Mouse (Mus musculus) neural tube, embryonic 11.5 days (tissue): Measurements from ENCODE around the gene Olfr172. TPM values are rescaled to one million over a fixed set of nuclear protein-coding genes. Genes with fewer than 3 reads are reported as not detected.

Source experiments
- microRNA-seq: library from miRNA; unstranded; fragments of <30 nt; microRNA quantifications from one replicate; pipeline ENCODE4, GENCODE M21; 2016
- polyA plus RNA-seq: library from polyadenylated mRNA; unstranded; fragments of >200 nt; fragmentation: Nextera tagmentation; extraction: Ambion mirVana; gene quantifications from 2 replicates; pipeline ENCODE4 v1.2.1, GENCODE M21; 2014

Olfr172 gene
- polyA plus RNA-seq, 1 experiment from 2014 or later: not detected

Small RNA genes lying within 50 kb of the gene (microRNA-seq; reads per million reads assigned to microRNA genes)
- not detected for gene Gm27564

Other genes starting within 250 kb of the Olfr172 start
- gene St3gal6, start 238.9 kb downstream of the Olfr172 start, polyA plus RNA-seq: 6.4 and 8.2 TPM in 2 replicates
- gene Gm813, start 146.2 kb downstream of the Olfr172 start, polyA plus RNA-seq: not detected in 2 replicates
- gene E330017A01Rik, start 124.4 kb downstream of the Olfr172 start, polyA plus RNA-seq: not detected in 2 replicates
- gene Cpox, start 92.9 kb downstream of the Olfr172 start, polyA plus RNA-seq: 22.3 and 23.1 TPM in 2 replicates
- gene Gpr15, start 44.1 kb downstream of the Olfr172 start, polyA plus RNA-seq: not detected in 2 replicates
- gene Cldnd1, start 35.3 kb downstream of the Olfr172 start, polyA plus RNA-seq: 132 and 136 TPM in 2 replicates
- gene Olfr173, start 37.1 kb upstream of the Olfr172 start, polyA plus RNA-seq: not detected in 2 replicates
- not detected in 2 replicates for gene Olfr175-ps1, start 63.6 kb upstream of the Olfr172 start, polyA plus RNA-seq
- not detected in 2 replicates for gene Olfr177, start 111.6 kb upstream of the Olfr172 start, polyA plus RNA-seq
- not detected in 2 replicates for gene Olfr178, start 128.9 kb upstream of the Olfr172 start, polyA plus RNA-seq
- gene Olfr181, start 165.6 kb upstream of the Olfr172 start, polyA plus RNA-seq: not detected in 2 replicates
- gene Olfr180, start 166.2 kb upstream of the Olfr172 start, polyA plus RNA-seq: not detected in 2 replicates
- not detected in 2 replicates for gene Olfr183, start 232.2 kb upstream of the Olfr172 start, polyA plus RNA-seq